Mouse (Mus musculus): ENCODE measurements at regions not wholly inside any gene's neighbourhood (a gene's known extent, or its start where the extent isn't known, plus 50 kb on each side); places are given as distances from the start of the nearest gene placed in this dataset.

GRCm38 (mm10) chr4:95378645-95379044 lies 178.7 kb upstream of the Fggy start:
- in situ Hi-C loops (cut with MboI, MseI) = no loop called here

- in situ Hi-C loops (cut with MboI, MseI) = no loop called here
These were observed 174.0 kb upstream of the Fggy start for GRCm38 (mm10) chr4:95383216-95383892.

GRCm38 (mm10) chr4:95385552-95385951 lies 171.8 kb upstream of the Fggy start:
- in situ Hi-C loops (cut with MboI, MseI) = no loop called here

GRCm38 (mm10) chr4:95386021-95386420 lies 171.3 kb upstream of the Fggy start:
- in situ Hi-C loops (cut with MboI, MseI) = no loop called here

- in situ Hi-C loops (cut with MboI, MseI) = no loop called here
These were observed 168.8 kb upstream of the Fggy start for GRCm38 (mm10) chr4:95388556-95388955.

GRCm38 (mm10) chr4:95389647-95390046 lies 167.7 kb upstream of the Fggy start:
- in situ Hi-C loops (cut with MboI, MseI) = no loop called here

- in situ Hi-C loops (cut with MboI, MseI) = no loop called here
These were observed 166.8 kb upstream of the Fggy start for GRCm38 (mm10) chr4:95390549-95390948.

- in situ Hi-C loops (cut with MboI, MseI) = no loop called here
These were observed 161.6 kb upstream of the Fggy start for GRCm38 (mm10) chr4:95395746-95396145.

GRCm38 (mm10) chr4:95398301-95398700 lies 159.0 kb upstream of the Fggy start:
- in situ Hi-C loops (cut with MboI, MseI) = no loop called here

- in situ Hi-C loops (cut with MboI, MseI) = no loop called here
These were observed 155.0 kb upstream of the Fggy start for GRCm38 (mm10) chr4:95402273-95402672.

- in situ Hi-C loops (cut with MboI, MseI) = no loop called here
These were observed 140.2 kb upstream of the Fggy start for GRCm38 (mm10) chr4:95417075-95417474.

GRCm38 (mm10) chr4:95426563-95426962 lies 130.7 kb upstream of the Fggy start:
- in situ Hi-C loops (cut with MboI, MseI) = no loop called here

GRCm38 (mm10) chr4:95434543-95434942 lies 122.8 kb upstream of the Fggy start:
- in situ Hi-C loops (cut with MboI, MseI) = no loop called here

GRCm38 (mm10) chr4:95435080-95435479 lies 122.2 kb upstream of the Fggy start:
- in situ Hi-C loops (cut with MboI, MseI) = no loop called here

GRCm38 (mm10) chr4:95439834-95440233 lies 117.5 kb upstream of the Fggy start:
- in situ Hi-C loops (cut with MboI, MseI) = no loop called here

- in situ Hi-C loops (cut with MboI, MseI) = no loop called here
These were observed 113.2 kb upstream of the Fggy start for GRCm38 (mm10) chr4:95443854-95444811.

GRCm38 (mm10) chr4:95450286-95450685 lies 107.0 kb upstream of the Fggy start:
- in situ Hi-C loops (cut with MboI, MseI) = no loop called here

- in situ Hi-C loops (cut with MboI, MseI) = no loop called here
These were observed 105.5 kb upstream of the Fggy start for GRCm38 (mm10) chr4:95451831-95452230.

GRCm38 (mm10) chr4:95456318-95456717 lies 101.0 kb upstream of the Fggy start:
- in situ Hi-C loops (cut with MboI, MseI) = no loop called here

- in situ Hi-C loops (cut with MboI, MseI) = no loop called here
These were observed 100.4 kb upstream of the Fggy start for GRCm38 (mm10) chr4:95456943-95457342.

GRCm38 (mm10) chr4:95462476-95462875 lies 94.8 kb upstream of the Fggy start:
- in situ Hi-C loops (cut with MboI, MseI) = no loop called here

- in situ Hi-C loops (cut with MboI, MseI) = no loop called here
These were observed 94.1 kb upstream of the Fggy start for GRCm38 (mm10) chr4:95463082-95463825.

Measured in regulatory T cell (primary cell).